Mouse (Mus musculus) left cerebral cortex, adult 2 months (tissue): ENCODE data around the gene Map4. TPM values are rescaled to one million over a fixed set of nuclear protein-coding genes. Genes with fewer than 3 reads are reported as not detected.

ENCODE experiments used
- DNase-seq, 2 experiments: peaks; one replicate each; pipeline ENCODE4 v3.0.0; 2021 to 2022; ENCODE audit warnings: low spot score in 2 of 2, mixed read lengths in 1 of 2; ENCODE audit errors: extremely low spot score in 1 of 2
- H3K27ac ChIP-seq: fragments of 200-600 bp; 2 replicates; pipeline ENCODE4 v1.8.1; 2022
- H3K4me3 ChIP-seq: fragments of 200-600 bp; 2 replicates; pipeline ENCODE4 v1.8.1; 2022
- CTCF ChIP-seq: fragments of 200-600 bp; IDR thresholded peaks from 2 replicates; pipeline ENCODE4 v1.8.1; 2022; ENCODE audit warnings: antibody characterized with exemption, mild to moderate bottlenecking, moderate library complexity
- intact Hi-C: fragments of 180-260 bp; cut with DNase I; formaldehyde crosslinking; loops from one replicate; pipeline ENCODE4 v1.15.1; 2025
- total RNA-seq, 2 experiments: library from RNA; stranded (reverse); gene quantifications; 2 replicates each; pipeline ENCODE4 v1.2.3; 2021

Map4 gene
- total RNA-seq, 2 experiments from 2014 or later = 365 to 381 TPM

DNA sequence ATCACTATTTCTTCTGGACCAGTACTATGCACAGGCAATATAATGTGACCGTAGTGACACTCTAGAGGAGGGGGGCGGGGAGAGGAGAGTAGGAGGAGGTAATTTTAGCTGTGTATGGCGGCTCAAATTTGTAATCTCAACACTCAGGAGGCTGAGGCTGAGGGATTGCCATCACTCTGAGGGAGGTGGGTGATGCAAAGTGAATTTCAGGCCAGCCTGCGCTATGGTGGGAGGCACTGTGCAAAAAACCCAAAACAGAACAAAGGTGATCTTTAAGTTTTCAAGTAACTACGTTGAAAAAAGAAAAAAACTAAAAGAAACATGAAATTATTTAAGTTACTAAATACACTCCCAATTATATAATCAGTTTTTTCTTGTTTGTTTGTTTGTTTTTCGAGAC, 508 bp upstream of the Map4 start:
- TF ChIP-seq CTCF = no peak
- intact Hi-C loops = loop anchor here (1.0 to 5.0 kb wide), 3 partner anchors 35 to 142 kb away; no protein-coding TSS in a partner anchor
- peak overlapping the region; percentile 95 for H3K27ac ChIP-seq
- H3K4me3 ChIP-seq = peak overlapping the region; percentile 77
- DNase-seq = no peak

DNA sequence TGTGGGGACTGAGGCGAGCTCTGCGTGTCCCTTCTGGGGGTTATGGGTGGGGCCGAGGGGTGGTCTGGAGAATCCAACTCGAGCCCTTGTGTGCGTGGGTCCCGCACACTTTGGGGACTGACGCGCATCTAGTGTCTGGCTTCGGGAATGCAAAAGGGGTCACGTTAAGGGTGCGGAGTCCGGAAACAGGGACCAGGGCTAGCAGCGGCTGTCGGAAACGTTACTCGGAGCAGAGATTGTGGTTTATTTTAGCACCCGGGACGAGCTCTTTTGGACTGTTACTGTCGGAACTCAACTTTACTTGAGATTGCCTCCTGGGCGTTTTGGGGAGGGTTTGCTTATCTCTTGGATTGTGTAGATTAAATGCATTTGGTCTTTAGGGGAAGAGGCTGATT, 1.1 kb downstream of the Map4 start:
- Histone ChIP-seq H3K27ac (peak overlapping the region; percentile 95), H3K4me3 (peak overlapping the region; percentile 77)
- intact Hi-C loops = loop anchor here (2.0 to 5.0 kb wide), 3 partner anchors 36 to 140 kb away; no protein-coding TSS in a partner anchor
- TF ChIP-seq CTCF = no peak
- DNase-seq = peak; percentile 18 to 38

DNA sequence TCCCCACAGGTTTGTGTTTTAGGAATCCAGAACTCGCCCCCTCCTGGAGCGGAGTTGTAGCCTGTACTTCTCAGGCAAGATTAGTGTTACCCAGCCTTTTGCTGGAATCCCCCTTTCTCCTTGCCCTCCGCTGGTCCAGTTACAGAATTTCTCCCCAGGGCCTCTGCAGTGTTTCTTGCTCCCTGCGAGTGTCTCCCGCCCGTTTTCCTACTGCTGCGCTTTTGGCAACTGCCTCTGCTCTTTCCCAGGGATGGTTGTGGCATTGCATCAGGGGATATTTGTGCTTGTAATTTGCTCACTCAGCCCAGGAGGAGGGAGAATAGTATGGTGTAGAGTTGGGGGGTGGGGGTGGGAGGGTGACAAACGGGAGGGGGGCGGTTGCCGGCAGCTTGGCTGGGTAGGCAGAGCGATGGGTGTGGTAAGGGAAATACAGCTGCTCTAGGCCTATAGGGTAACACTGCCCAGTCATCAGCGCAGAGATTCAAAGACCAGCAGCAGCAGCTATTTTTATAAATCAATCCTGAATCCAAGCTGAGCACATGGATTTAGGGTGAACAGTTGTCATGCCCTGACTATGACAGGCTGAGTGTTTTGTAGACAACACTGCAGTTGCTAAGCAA, 1.6 kb downstream of the Map4 start:
- DNase-seq = peak; percentile 38 to 39
- Histone ChIP-seq H3K4me3 (peak overlapping the region; percentile 77), H3K27ac (peak overlapping the region; percentile 95)
- no peak; the same call in none of the 2 replicates for TF ChIP-seq CTCF
- intact Hi-C loops = loop anchor here (2.0 to 5.0 kb wide), 3 partner anchors 36 to 139 kb away; no protein-coding TSS in a partner anchor

DNA sequence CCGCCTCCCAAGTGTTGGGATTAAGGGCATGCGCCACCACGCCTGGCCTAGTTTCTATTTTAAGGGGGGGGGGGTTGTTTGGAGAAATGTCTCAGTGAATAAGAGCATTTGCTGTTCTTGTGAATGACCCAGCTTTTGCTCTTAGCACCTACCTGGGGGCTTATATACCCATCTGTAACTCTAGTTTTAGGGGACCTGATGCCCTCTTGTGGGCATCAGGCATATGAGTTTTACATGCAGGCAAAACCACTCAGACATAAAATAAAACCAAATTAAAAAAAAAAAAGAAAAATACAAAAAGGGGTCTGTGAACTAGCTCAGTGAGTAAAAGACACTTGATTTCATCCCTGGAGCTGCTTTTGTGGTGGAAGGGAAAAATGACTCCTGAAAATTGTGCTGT, 8.1 kb downstream of the Map4 start:
- no peak for DNase-seq
- intact Hi-C loops = no loop called here
- Histone ChIP-seq H3K4me3 (no peak overlapping the region), H3K27ac (no peak overlapping the region)
- TF ChIP-seq CTCF = peak; percentile 37

DNA sequence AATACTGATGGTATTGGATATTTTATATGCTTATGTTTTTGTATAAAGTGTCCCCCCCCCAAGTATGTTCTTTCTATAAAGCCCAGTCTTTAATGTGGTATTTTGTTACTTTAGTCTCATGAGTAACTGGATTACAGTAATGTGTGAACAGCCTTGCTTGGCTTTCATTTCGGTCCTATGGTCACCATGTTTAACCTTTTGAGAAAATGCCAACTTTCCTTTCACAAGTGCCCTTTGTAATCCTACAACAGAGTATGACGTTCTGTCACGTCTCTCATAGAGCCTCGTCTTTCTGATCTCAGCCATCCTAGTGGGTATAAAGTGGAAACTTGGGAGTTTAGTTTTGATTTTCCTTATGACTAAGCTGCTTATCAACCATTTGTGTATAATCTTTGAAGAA, 11.5 kb downstream of the Map4 start:
- H3K27ac ChIP-seq = no peak overlapping the region
- TF ChIP-seq CTCF = no peak
- intact Hi-C loops = no loop called here
- no peak overlapping the region for H3K4me3 ChIP-seq
- no peak for DNase-seq

DNA sequence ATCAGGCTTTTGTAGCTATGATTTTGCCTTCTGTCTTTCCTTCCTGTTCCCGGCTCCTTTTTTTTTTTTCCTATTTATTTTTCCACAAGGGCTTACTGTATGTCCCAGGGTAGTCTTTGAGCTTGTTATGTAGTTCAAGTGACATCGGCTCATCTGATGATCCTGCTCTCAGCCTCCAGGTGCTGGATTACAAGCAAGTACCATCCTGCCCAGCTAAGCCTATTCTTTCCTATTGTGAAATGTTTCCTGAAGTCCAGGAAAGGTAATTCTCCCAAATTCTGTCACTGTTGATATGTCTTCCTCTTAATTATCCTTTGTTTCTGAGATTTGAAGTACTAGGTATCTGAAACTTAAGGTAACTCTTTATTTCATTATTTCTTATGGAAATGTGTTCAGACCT, 13.5 kb downstream of the Map4 start:
- no peak overlapping the region for H3K27ac ChIP-seq
- intact Hi-C loops = no loop called here
- H3K4me3 ChIP-seq = no peak overlapping the region
- DNase-seq = no peak
- TF ChIP-seq CTCF = no peak

DNA sequence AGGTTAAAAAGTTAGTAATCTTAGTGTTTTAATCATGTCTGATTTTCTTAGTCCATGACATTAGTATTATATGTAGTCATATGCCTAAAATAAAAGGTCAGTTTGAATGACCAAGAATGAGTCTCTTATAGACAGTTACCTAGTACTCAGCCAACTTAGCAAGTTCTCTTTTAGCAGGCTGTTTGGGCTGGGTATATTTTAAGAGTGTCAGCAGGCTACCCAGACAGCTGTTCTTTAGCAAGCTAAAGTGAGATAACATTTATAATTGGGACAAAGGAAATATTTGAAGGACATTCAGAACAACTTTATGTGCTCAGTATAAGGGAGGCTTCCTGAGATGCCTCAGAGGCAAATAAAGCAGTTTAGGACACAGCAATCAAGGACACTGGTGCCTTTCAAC, 17.3 kb downstream of the Map4 start:
- H3K4me3 ChIP-seq = no peak overlapping the region
- DNase-seq = no peak
- intact Hi-C loops = no loop called here
- no peak overlapping the region for H3K27ac ChIP-seq
- TF ChIP-seq CTCF = no peak

DNA sequence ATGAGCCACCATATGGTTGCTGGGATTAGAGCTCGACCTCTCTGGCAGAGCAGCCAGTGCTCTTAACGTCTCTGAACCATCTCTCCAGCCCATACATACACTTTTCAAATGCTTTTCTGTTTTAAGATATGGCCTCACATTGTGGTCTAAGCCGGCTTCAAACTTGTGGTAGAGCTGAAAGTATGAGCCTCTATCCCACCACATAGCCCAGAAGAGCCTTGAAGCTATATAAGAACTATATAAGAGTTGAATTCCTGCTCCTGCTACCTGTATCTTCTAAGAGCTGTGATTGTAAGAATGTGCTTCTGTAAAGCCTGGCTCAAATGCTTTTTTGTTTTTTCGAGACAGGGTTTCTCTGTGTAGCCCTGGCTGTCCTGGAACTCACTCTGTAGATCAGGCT, 18.5 kb downstream of the Map4 start:
- H3K27ac ChIP-seq = no peak overlapping the region
- H3K4me3 ChIP-seq = no peak overlapping the region
- intact Hi-C loops = no loop called here
- no peak for TF ChIP-seq CTCF
- no peak for DNase-seq

DNA sequence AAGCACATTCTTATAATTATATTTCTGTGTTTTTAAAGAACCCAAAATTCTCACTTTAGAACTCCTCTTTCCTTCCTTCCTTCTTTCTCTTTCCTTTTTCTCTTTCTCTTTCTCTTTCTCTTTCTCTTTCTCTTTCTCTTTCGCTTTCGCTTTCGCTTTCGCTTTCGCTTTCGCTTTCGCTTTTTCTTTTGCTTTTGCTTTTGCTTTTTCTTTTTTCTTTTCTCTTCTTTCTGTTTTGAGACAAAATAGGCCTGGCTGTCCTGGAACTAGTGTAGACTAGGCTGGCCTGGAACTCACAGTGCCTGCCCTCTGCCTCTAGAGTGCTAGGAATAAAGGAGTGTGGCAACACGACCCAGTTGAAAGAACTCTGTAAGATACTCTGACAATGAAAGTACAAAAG, 22.3 kb downstream of the Map4 start:
- Histone ChIP-seq H3K4me3 (no peak overlapping the region), H3K27ac (no peak overlapping the region)
- intact Hi-C loops = no loop called here
- DNase-seq = no peak
- TF ChIP-seq CTCF = no peak

DNA sequence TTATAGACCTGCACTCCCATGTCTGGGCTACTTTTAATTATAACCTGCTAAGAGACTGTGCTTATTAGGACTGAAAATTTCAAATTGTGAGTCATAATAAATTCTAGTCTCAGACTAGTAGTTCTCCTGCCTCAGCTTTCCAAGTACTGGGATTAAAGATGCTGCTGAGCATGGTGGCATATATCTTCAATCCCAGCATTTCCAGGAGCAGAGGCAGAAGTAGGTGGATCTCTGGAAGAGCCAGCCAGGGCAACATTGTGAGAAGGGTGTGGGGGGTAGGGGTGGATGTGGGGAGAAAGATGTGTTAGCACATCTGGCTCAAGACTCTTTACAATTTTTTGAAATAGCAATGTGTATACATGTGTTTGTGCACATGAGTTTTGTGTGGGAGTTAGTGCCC, 23.4 kb downstream of the Map4 start:
- intact Hi-C loops = no loop called here

DNA sequence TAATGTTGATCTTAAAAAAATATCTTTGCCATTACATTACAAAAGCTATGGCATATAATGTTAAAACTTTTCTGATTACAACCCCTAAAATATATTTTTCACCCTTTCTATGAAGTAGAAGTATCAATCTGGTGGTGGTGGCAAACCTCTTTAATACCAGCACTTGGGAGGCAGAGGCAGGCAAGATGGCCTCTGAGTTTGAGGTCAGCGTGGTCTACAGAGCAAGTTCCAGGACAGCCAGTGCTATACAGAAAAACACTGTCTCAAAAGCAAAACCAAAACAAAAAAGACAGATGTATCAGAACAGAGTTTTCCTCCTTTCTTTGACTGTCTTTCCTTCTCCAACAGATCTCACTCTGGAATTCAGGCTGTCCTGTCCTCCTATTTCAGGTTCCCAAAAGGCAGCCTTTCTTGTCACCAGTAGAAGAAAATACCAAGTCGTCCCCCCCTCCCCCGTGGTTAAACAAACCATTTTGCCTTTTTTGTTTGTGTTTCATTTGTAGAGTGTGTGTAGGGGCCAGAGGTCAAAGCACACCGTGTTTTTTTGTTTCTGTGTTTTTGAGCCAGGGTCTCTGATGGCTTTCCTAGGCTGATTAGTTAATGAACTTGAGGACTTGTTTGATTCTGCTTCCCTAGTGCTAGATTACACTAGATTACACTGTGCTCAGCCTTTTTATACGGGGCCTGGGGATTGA, 28.3 kb downstream of the Map4 start:
- intact Hi-C loops = no loop called here
- Histone ChIP-seq H3K4me3 (no peak overlapping the region), H3K27ac (no peak overlapping the region)

More for the DNA sequence above, 23.4 kb downstream of the Map4 start:
- no peak overlapping the region for H3K27ac ChIP-seq
- DNase-seq = no peak
- no peak for TF ChIP-seq CTCF
- no peak overlapping the region for H3K4me3 ChIP-seq

DNA sequence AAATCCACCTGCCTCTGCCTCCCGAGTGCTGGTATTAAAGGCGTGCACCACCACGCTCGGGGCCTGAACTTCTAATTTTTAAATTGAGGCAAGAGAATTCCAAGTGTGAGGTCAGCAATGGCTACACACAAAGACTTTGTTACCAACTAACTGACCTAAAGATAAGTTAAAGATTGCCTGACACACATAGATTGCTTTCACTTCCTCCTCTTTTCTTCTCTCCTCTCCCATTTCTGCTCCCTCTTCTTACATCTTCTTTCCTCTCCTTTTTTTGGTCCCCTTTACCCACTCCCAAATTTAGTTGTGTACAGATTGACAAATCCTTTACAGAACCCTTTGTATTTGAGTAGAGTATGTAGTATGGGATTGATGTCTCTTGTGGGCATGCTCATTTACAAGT, 29.3 kb downstream of the Map4 start:
- no peak overlapping the region for H3K4me3 ChIP-seq
- intact Hi-C loops = no loop called here
- DNase-seq = no peak
- TF ChIP-seq CTCF = no peak
- no peak overlapping the region for H3K27ac ChIP-seq

More for the DNA sequence above, 28.3 kb downstream of the Map4 start:
- TF ChIP-seq CTCF = no peak
- no peak for DNase-seq

DNA sequence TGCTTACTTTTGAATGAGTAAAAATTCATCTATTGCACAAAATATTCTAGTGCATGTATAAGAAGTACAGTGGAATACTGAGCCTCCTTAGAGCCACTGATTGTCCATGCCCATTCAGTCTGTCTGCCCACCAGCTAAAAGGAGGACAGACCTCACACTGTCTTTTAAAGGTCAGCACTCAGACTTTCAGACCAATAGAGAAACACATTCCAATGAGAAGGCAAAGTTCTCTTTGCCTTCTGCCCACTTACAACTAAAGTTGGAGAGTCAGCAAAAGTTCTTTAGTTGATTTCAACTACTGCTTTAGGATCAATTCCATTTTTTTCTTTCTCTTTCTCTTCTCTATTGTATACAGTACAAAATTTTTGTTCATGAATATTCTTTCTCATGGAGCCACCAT, 33.5 kb downstream of the Map4 start:
- intact Hi-C loops = no loop called here
- DNase-seq = no peak
- no peak for TF ChIP-seq CTCF
- no peak overlapping the region for H3K27ac ChIP-seq
- no peak overlapping the region for H3K4me3 ChIP-seq
